Mouse (Mus musculus): ENCODE measurements around the gene Pid1. TPM values are rescaled to one million over a fixed set of nuclear protein-coding genes. Genes with fewer than 3 reads are reported as not detected.
"Not testable (repeated sequence)": the region's sequence is repeated elsewhere in the genome, so short reads cannot be mapped to it uniquely, and the experiment has no call there.

Pid1 gene
- polyA plus RNA-seq, 1 experiment from 2014 or later: 107 TPM

- no peak overlapping the region for H3K4me3 ChIP-seq
- H3K4me1 ChIP-seq: no peaks in the 10 kb centered on the region
- no peak overlapping the region for H3K9ac ChIP-seq
- no peak for ATAC-seq (ENCODE audit: low FRiP score, low read depth)
- H3K27ac ChIP-seq: no peak overlapping the region
- H3K36me3 ChIP-seq: no peaks in the 10 kb centered on the region
- H3K9me3 ChIP-seq: no peaks in the 10 kb centered on the region
- 84% methylated on average over 3 of the region's 3 CpGs for WGBS
- no peak overlapping the region for H3K4me2 ChIP-seq (replicated peaks)
- H3K27me3 ChIP-seq (replicated peaks): no peaks in the 10 kb centered on the region
Observed at GRCm38 (mm10) chr1:84347796-84348476, 16.0 kb downstream of the Pid1 start.

GRCm38 (mm10) chr1:84332797-84333196 lies 31.2 kb downstream of the Pid1 start:
- not testable (repeated sequence) for H3K27me3 ChIP-seq (replicated peaks); H3K36me3 ChIP-seq; ATAC-seq (ENCODE audit: low FRiP score, low read depth); H3K4me2 ChIP-seq (replicated peaks); H3K27ac ChIP-seq; H3K4me3 ChIP-seq; H3K4me1 ChIP-seq; H3K9ac ChIP-seq; H3K9me3 ChIP-seq
- WGBS: 23% methylated on average over 3 of the region's 3 CpGs

GRCm38 (mm10) chr1:84331861-84332260 lies 32.1 kb downstream of the Pid1 start:
- not testable (repeated sequence) for H3K4me3 ChIP-seq; H3K9ac ChIP-seq; H3K4me2 ChIP-seq (replicated peaks); H3K9me3 ChIP-seq; H3K4me1 ChIP-seq; H3K27me3 ChIP-seq (replicated peaks); H3K27ac ChIP-seq; ATAC-seq (ENCODE audit: low FRiP score, low read depth); H3K36me3 ChIP-seq
- 78% methylated on average over 12 of the region's 12 CpGs for WGBS

GRCm38 (mm10) chr1:84325309-84325708 lies 38.7 kb downstream of the Pid1 start:
- Histone ChIP-seq H3K9me3 (no peaks in the 10 kb centered on the region), H3K27ac (no peak overlapping the region), H3K4me1 (no peaks in the 10 kb centered on the region), H3K9ac (no peak overlapping the region), H3K36me3 (no peaks in the 10 kb centered on the region), H3K4me3 (no peak overlapping the region), H3K4me2 (replicated peaks) (no peak overlapping the region), H3K27me3 (replicated peaks) (no peaks in the 10 kb centered on the region)
- no peak for ATAC-seq (ENCODE audit: low FRiP score, low read depth)
- 40% methylated on average over 3 of the region's 3 CpGs for WGBS

GRCm38 (mm10) chr1:84321327-84321726 lies 42.7 kb downstream of the Pid1 start:
- no peak overlapping the region for H3K4me3 ChIP-seq
- H3K36me3 ChIP-seq: no peaks in the 10 kb centered on the region
- no peaks in the 10 kb centered on the region for H3K27me3 ChIP-seq (replicated peaks)
- no peak overlapping the region for H3K27ac ChIP-seq
- no peak overlapping the region for H3K9ac ChIP-seq
- ATAC-seq (ENCODE audit: low FRiP score, low read depth): no peak
- H3K4me1 ChIP-seq: no peaks in the 10 kb centered on the region
- WGBS: 81% methylated on average over 4 of the region's 4 CpGs
- H3K9me3 ChIP-seq: no peaks in the 10 kb centered on the region
- no peak overlapping the region for H3K4me2 ChIP-seq (replicated peaks)

- H3K27ac ChIP-seq: no peak overlapping the region
- 94% methylated on average over 1 of the region's 1 CpGs for WGBS
- H3K4me3 ChIP-seq: no peak overlapping the region
- no peak overlapping the region for H3K9ac ChIP-seq
- no peak for ATAC-seq (ENCODE audit: low FRiP score, low read depth)
- no peaks in the 10 kb centered on the region for H3K36me3 ChIP-seq
- H3K27me3 ChIP-seq (replicated peaks): no peaks in the 10 kb centered on the region
- no peak overlapping the region for H3K4me2 ChIP-seq (replicated peaks)
- no peaks in the 10 kb centered on the region for H3K4me1 ChIP-seq
- H3K9me3 ChIP-seq: no peaks in the 10 kb centered on the region
Observed at GRCm38 (mm10) chr1:84318569-84318968, 45.4 kb downstream of the Pid1 start.

GRCm38 (mm10) chr1:84317827-84318226 lies 46.2 kb downstream of the Pid1 start:
- Histone ChIP-seq H3K9ac (no peak overlapping the region), H3K4me2 (replicated peaks) (no peak overlapping the region), H3K36me3 (no peaks in the 10 kb centered on the region), H3K4me3 (no peak overlapping the region), H3K4me1 (no peaks in the 10 kb centered on the region), H3K27me3 (replicated peaks) (no peaks in the 10 kb centered on the region), H3K27ac (no peak overlapping the region), H3K9me3 (no peaks in the 10 kb centered on the region)
- no peak for ATAC-seq (ENCODE audit: low FRiP score, low read depth)
- 90% methylated on average over 1 of the region's 1 CpGs for WGBS

GRCm38 (mm10) chr1:84309966-84310460 lies 54.0 kb downstream of the Pid1 start:
- no peak for ATAC-seq (ENCODE audit: low FRiP score, low read depth)
- Histone ChIP-seq H3K36me3 (no peaks in the 10 kb centered on the region), H3K9ac (no peak overlapping the region), H3K27me3 (replicated peaks) (no peaks in the 10 kb centered on the region), H3K4me2 (replicated peaks) (no peak overlapping the region), H3K4me3 (no peak overlapping the region), H3K4me1 (no peaks in the 10 kb centered on the region), H3K9me3 (no peaks in the 10 kb centered on the region), H3K27ac (no peak overlapping the region)
- 77% methylated on average over 2 of the region's 2 CpGs for WGBS

- no peak for ATAC-seq (ENCODE audit: low FRiP score, low read depth)
- H3K4me1 ChIP-seq: no peaks in the 10 kb centered on the region
- H3K27me3 ChIP-seq (replicated peaks): no peaks in the 10 kb centered on the region
- no peak overlapping the region for H3K9ac ChIP-seq
- 79% methylated on average over 16 of the region's 16 CpGs for WGBS
- no peaks in the 10 kb centered on the region for H3K9me3 ChIP-seq
- H3K36me3 ChIP-seq: no peaks in the 10 kb centered on the region
- H3K4me2 ChIP-seq (replicated peaks): no peak overlapping the region
- H3K27ac ChIP-seq: no peak overlapping the region
- H3K4me3 ChIP-seq: no peak overlapping the region
Observed at GRCm38 (mm10) chr1:84305713-84306421, 58.1 kb downstream of the Pid1 start.

GRCm38 (mm10) chr1:84302788-84303187 lies 61.2 kb downstream of the Pid1 start:
- Histone ChIP-seq H3K4me1 (no peaks in the 10 kb centered on the region), H3K36me3 (no peaks in the 10 kb centered on the region), H3K27me3 (replicated peaks) (no peaks in the 10 kb centered on the region), H3K9me3 (no peaks in the 10 kb centered on the region), H3K4me3 (no peak overlapping the region), H3K4me2 (replicated peaks) (no peak overlapping the region), H3K9ac (no peak overlapping the region), H3K27ac (no peak overlapping the region)
- ATAC-seq (ENCODE audit: low FRiP score, low read depth): no peak
- WGBS: 88% methylated on average over 3 of the region's 3 CpGs

GRCm38 (mm10) chr1:84299719-84300118 lies 64.3 kb downstream of the Pid1 start:
- Histone ChIP-seq H3K9ac (no peak overlapping the region), H3K9me3 (no peaks in the 10 kb centered on the region), H3K27me3 (replicated peaks) (no peaks in the 10 kb centered on the region), H3K4me2 (replicated peaks) (no peak overlapping the region), H3K4me3 (no peak overlapping the region), H3K27ac (no peak overlapping the region), H3K36me3 (no peaks in the 10 kb centered on the region), H3K4me1 (no peaks in the 10 kb centered on the region)
- 85% methylated on average over 1 of the region's 1 CpGs for WGBS
- no peak for ATAC-seq (ENCODE audit: low FRiP score, low read depth)

GRCm38 (mm10) chr1:84286682-84287111 lies 77.3 kb downstream of the Pid1 start:
- WGBS: 38% methylated on average over 6 of the region's 6 CpGs
- H3K4me3 ChIP-seq: no peak overlapping the region
- no peaks in the 10 kb centered on the region for H3K36me3 ChIP-seq
- peak; percentile 21; the same call in 1 of the 2 replicates for ATAC-seq (ENCODE audit: low FRiP score, low read depth)
- no peak overlapping the region for H3K9ac ChIP-seq
- H3K4me2 ChIP-seq (replicated peaks): no peak overlapping the region
- H3K27me3 ChIP-seq (replicated peaks): 0 out of 2 replicates have a peak, but pooled peaks cover 5% of the 10 kb centered on the region
- H3K9me3 ChIP-seq: no peaks in the 10 kb centered on the region
- H3K4me1 ChIP-seq: peaks cover 3% of the 10 kb centered on the region; the same call in 1 of the 2 replicates
- no peak overlapping the region for H3K27ac ChIP-seq
